Mouse (Mus musculus): ENCODE data around the gene Metrn. TPM values are rescaled to one million over a fixed set of nuclear protein-coding genes. Genes with fewer than 3 reads are reported as not detected.

Gene Metrn
- total RNA-seq, 1 experiment from 2014 or later: 6.1 TPM

GRCm38 (mm10) chr17:25751446-25751845 is 45.5 kb downstream of the Metrn start:
- ATAC-seq (replicated peaks; ENCODE audit: insufficient number of reproducible peaks, low FRiP score, low TSS enrichment, poor library complexity, severe bottlenecking): no peak

GRCm38 (mm10) chr17:25749314-25749713 is 47.6 kb downstream of the Metrn start:
- ATAC-seq (replicated peaks; ENCODE audit: insufficient number of reproducible peaks, low FRiP score, low TSS enrichment, poor library complexity, severe bottlenecking): no peak

GRCm38 (mm10) chr17:25748238-25748637 is 48.7 kb downstream of the Metrn start:
- ATAC-seq (replicated peaks; ENCODE audit: insufficient number of reproducible peaks, low FRiP score, low TSS enrichment, poor library complexity, severe bottlenecking): no peak

- ATAC-seq (replicated peaks; ENCODE audit: insufficient number of reproducible peaks, low FRiP score, low TSS enrichment, poor library complexity, severe bottlenecking): no peak
Measured at GRCm38 (mm10) chr17:25744311-25744710, 52.6 kb downstream of the Metrn start.

- no peak for ATAC-seq (replicated peaks; ENCODE audit: insufficient number of reproducible peaks, low FRiP score, low TSS enrichment, poor library complexity, severe bottlenecking)
Measured at GRCm38 (mm10) chr17:25743831-25744230, 53.1 kb downstream of the Metrn start.

Other genes starting within 250 kb of the Metrn start
- 1.2 TPM in 1 of 3 replicates, not detected in the others for gene Sox8, start 226.4 kb downstream of the Metrn start, total RNA-seq (2017)
- gene Lmf1, start 218.1 kb downstream of the Metrn start, total RNA-seq (2017): 10.4 to 17.8 TPM (median 11.8 TPM) in 3 replicates
- not detected in 3 replicates for gene Gng13, start 80.0 kb downstream of the Metrn start, total RNA-seq (2017)
- 1.1 to 5.0 TPM (median 3.0 TPM) in 3 replicates for gene Chtf18, start 69.7 kb downstream of the Metrn start, total RNA-seq (2017)
- gene Rpusd1, start 69.5 kb downstream of the Metrn start, total RNA-seq (2017): 0.95 to 2.5 TPM in 2 of 3 replicates, not detected in the other
- gene Mslnl, start 61.1 kb downstream of the Metrn start, total RNA-seq (2017): not detected in 3 replicates
- not detected in 3 replicates for gene Msln, start 42.8 kb downstream of the Metrn start, total RNA-seq (2017)
- 22.3 to 32.1 TPM (median 27.3 TPM) in 3 replicates for gene Narfl, start 23.4 kb downstream of the Metrn start, total RNA-seq (2017)
- gene Haghl, start 11.5 kb downstream of the Metrn start, total RNA-seq (2017): 16.0 to 49.1 TPM (median 25.3 TPM) in 3 replicates
- not detected in 3 replicates for gene Ccdc78, start 10.6 kb downstream of the Metrn start, total RNA-seq (2017)
- gene Fam173a, start 4.2 kb downstream of the Metrn start, total RNA-seq (2017): 30.7 to 53.7 TPM (median 38.7 TPM) in 3 replicates
- gene AC134908.4, start 1.5 kb downstream of the Metrn start, total RNA-seq (2017): not detected in 3 replicates
- gene Fbxl16, start 11.9 kb upstream of the Metrn start, total RNA-seq (2017): not detected in 3 replicates
- 10.7 to 16.6 TPM (median 15.6 TPM) in 3 replicates for gene Wdr24, start 26.5 kb upstream of the Metrn start, total RNA-seq (2017)
- gene Jmjd8, start 31.7 kb upstream of the Metrn start, total RNA-seq (2017): 7.9 to 20.3 TPM (median 11.0 TPM) in 3 replicates
- gene Stub1, start 36.3 kb upstream of the Metrn start, total RNA-seq (2017): 74.5 to 81.4 TPM (median 75.3 TPM) in 3 replicates
- 1.8 TPM in 1 of 3 replicates, not detected in the others for gene Rhbdl1, start 40.2 kb upstream of the Metrn start, total RNA-seq (2017)
- gene Gm20683, start 44.6 kb upstream of the Metrn start, total RNA-seq (2017): 0.43 to 2.9 TPM (median 2.1 TPM) in 3 replicates
- gene Rhot2, start 47.7 kb upstream of the Metrn start, total RNA-seq (2017): 17.6 to 38.7 TPM (median 34.3 TPM) in 3 replicates
- 2.9 to 7.7 TPM (median 3.4 TPM) in 3 replicates for gene Wdr90, start 64.4 kb upstream of the Metrn start, total RNA-seq (2017)
- 1.1 to 5.7 TPM (median 1.6 TPM) in 3 replicates for gene Mcrip2, start 71.6 kb upstream of the Metrn start, total RNA-seq (2017)
- gene Mettl26, start 77.9 kb upstream of the Metrn start, total RNA-seq (2017): 1.3 to 10.0 TPM (median 7.0 TPM) in 3 replicates
- 1.0 to 2.1 TPM (median 1.4 TPM) in 3 replicates for gene Wfikkn1, start 83.7 kb upstream of the Metrn start, total RNA-seq (2017)
- gene Rab40c, start 122.6 kb upstream of the Metrn start, total RNA-seq (2017): 3.5 to 7.1 TPM (median 3.8 TPM) in 3 replicates
- 13.5 to 34.1 TPM (median 18.4 TPM) in 3 replicates for gene Pigq, start 147.8 kb upstream of the Metrn start, total RNA-seq (2017)
- not detected in 3 replicates for gene Nhlrc4, start 147.8 kb upstream of the Metrn start, total RNA-seq (2017)
- not detected in 3 replicates for gene A930017K11Rik, start 155.4 kb upstream of the Metrn start, total RNA-seq (2017)
- 2.3 to 6.6 TPM (median 6.1 TPM) in 3 replicates for gene Capn15, start 188.7 kb upstream of the Metrn start, total RNA-seq (2017)

Measured in monocyte, adult 5-6 weeks (primary cell).